ENCODE assay signal across 12 mouse cellular contexts in the genomic region with DNA sequence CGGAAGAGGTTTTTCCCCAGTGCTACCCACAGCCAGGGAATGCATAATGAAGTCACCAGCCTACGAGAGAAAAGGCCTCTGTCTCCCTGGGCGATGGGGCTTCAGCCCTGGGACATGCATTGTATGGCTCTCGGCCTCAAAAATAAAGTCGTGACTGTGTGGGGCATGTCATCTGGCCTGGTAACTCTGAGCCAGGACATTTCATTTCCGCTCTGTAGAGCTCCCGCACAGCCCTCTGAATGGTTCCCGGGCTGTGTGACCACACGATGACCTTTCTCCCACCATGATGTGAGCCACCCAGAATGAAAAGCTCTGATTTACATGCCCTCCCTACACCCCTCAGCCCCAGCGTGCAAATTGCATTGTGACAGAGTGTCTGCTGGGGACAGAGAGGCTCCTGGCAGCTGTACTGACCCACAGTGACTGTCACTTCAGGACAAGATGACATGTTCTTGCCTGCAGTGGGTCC. TPM values are rescaled to one million over a fixed set of nuclear protein-coding genes. Genes with fewer than 3 reads are reported as not detected.
A peak's percentile ranks its signal among the peaks of the same experiment; 100 is the strongest.
DNase-seq lines count a peak whose midpoint lies in the region; ATAC-seq and TF ChIP-seq lines count a peak whose summit lies in the region.
"Had no signal": no experiment of that assay in that cellular context is flagged by ENCODE, and none has a peak within 500 bp of the region (broad histone marks: within the 10 kb centered on the region; RNA-seq: fewer than 3 reads in every experiment).

No protein-coding gene starts in this region.

- H3K27ac ChIP-seq in cerebellum, adult 2 months (ENCODE audit: insufficient read depth, low read length), result peak overlapping the region; percentile 1; the same call in 1 of the 2 replicates
- no peak overlapping the region for H3K27ac ChIP-seq in midbrain, postnatal 0 days (ENCODE audit: low read depth, low read length)
- H3K27ac ChIP-seq in intestine, embryonic 16.5 days (ENCODE audit: low read length), result no peak overlapping the region
- H3K27ac ChIP-seq: gastrocnemius, adult 2 months; liver, embryonic 14.5 days had no signal

- 40% methylated on average over 10 of the region's 10 CpGs for WGBS in cerebellum, adult 2 months
- WGBS in midbrain, postnatal 0 days, result 19% methylated on average over 10 of the region's 10 CpGs
- WGBS in intestine, embryonic 16.5 days, result 62% methylated on average over 10 of the region's 10 CpGs

- H3K9me3 ChIP-seq in midbrain, postnatal 0 days (ENCODE audit: low read length), result no peaks in the 10 kb centered on the region
- no peaks in the 10 kb centered on the region for H3K9me3 ChIP-seq in intestine, embryonic 16.5 days (ENCODE audit: control insufficient read depth, low read length)

- no peaks in the 10 kb centered on the region for H3K27me3 ChIP-seq in cerebellum, adult 2 months (ENCODE audit: control insufficient read depth, insufficient read depth, low read length)
- no peaks in the 10 kb centered on the region for H3K27me3 ChIP-seq in midbrain, postnatal 0 days (ENCODE audit: insufficient read depth, low read length)
- H3K27me3 ChIP-seq in intestine, embryonic 16.5 days (replicated peaks; ENCODE audit: control insufficient read depth, insufficient read depth, low read length), result no peaks in the 10 kb centered on the region
- H3K27me3 ChIP-seq: Patski had no signal

- H3K36me3 ChIP-seq in midbrain, postnatal 0 days (ENCODE audit: insufficient read depth, low read length), result no peaks in the 10 kb centered on the region
- no peaks in the 10 kb centered on the region for H3K36me3 ChIP-seq in intestine, embryonic 16.5 days (ENCODE audit: control insufficient read depth, insufficient read depth, low read length)

- TF ChIP-seq POLR2A in cerebellum, adult 2 months (IDR thresholded peaks at IDR 0.05; ENCODE audit: borderline replicate concordance, insufficient read depth, low read length), result no peak

- no peak overlapping the region for H3K4me3 ChIP-seq in cerebellum, adult 2 months (replicated peaks; ENCODE audit: insufficient read depth, low read depth, low read length)
- no peak overlapping the region for H3K4me3 ChIP-seq in midbrain, postnatal 0 days (ENCODE audit: low read depth, low read length)
- no peak overlapping the region for H3K4me3 ChIP-seq in intestine, embryonic 16.5 days (ENCODE audit: low read length)
- H3K4me3 ChIP-seq: gastrocnemius, adult 2 months had no signal

- H3K4me2 ChIP-seq in midbrain, postnatal 0 days (ENCODE audit: low read depth, low read length, poor library complexity, severe bottlenecking), result no peak overlapping the region
- H3K4me2 ChIP-seq in intestine, embryonic 16.5 days (ENCODE audit: low read depth, low read length), result no peak overlapping the region

- H3K9ac ChIP-seq in midbrain, postnatal 0 days (replicated peaks; ENCODE audit: low read length, poor library complexity, severe bottlenecking), result no peak overlapping the region
- H3K9ac ChIP-seq in intestine, embryonic 16.5 days (ENCODE audit: low read depth, low read length), result no peak overlapping the region
- H3K9ac ChIP-seq: liver, embryonic 14.5 days had no signal

- H3K4me1 ChIP-seq in cerebellum, adult 2 months (ENCODE audit: control insufficient read depth, insufficient read depth, low read length), result 0 out of 2 replicates have a peak, but pooled peaks cover 4% of the 10 kb centered on the region
- H3K4me1 ChIP-seq in midbrain, postnatal 0 days (ENCODE audit: insufficient read depth, low read length), result peaks cover under 1% of the 10 kb centered on the region; the same call in 1 of the 2 replicates
- H3K4me1 ChIP-seq in intestine, embryonic 16.5 days (ENCODE audit: control insufficient read depth, insufficient read depth, low read length), result no peaks in the 10 kb centered on the region

- TF ChIP-seq CTCF in cerebellum, adult 2 months (IDR thresholded peaks at IDR 0.05; ENCODE audit: borderline replicate concordance, insufficient read depth, low read depth, low read length), result no peak
- TF ChIP-seq CTCF in midbrain, postnatal 0 days (IDR thresholded peaks at IDR 0.05), result no peak

- peak in 1 of 2 experiments; percentile 34 for DNase-seq in cerebellum, adult 2 months
- no peak for DNase-seq in cerebellum, adult 9-11 months
- DNase-seq in embryo, embryonic 11.5 days (ENCODE audit: low read depth, low spot score), result peak; percentile 29
- peak; percentile 19 to 42 for DNase-seq in layer of hippocampus, adult 8-10 months (ENCODE audit: low spot score in 2 of 2)
- peak; percentile 89 for DNase-seq in midbrain, postnatal 0 days (ENCODE audit: low spot score)
- DNase-seq in testis, postnatal 10 days (ENCODE audit: low spot score), result no peak
- DNase-seq in adrenal gland, postnatal 14 days, result no peak
- DNase-seq: cerebellum, adult 8-10 months; gastrocnemius, adult 2 months had no signal

- ATAC-seq in midbrain, postnatal 0 days (ENCODE audit: low FRiP score), result peak; percentile 93
- ATAC-seq in intestine, embryonic 16.5 days, result no peak
- ATAC-seq: Patski had no signal

RNA-seq across cellular contexts. Expression of a gene that starts 53.8 kb away (rescaled TPM):
- polyA plus RNA-seq in cerebellum, adult 2 months (2012; rRNA removed), result 82.9 and 105 TPM in 2 replicates
- 100 to 1,000 TPM; 235 to 308 (median 283) TPM for total RNA-seq in layer of hippocampus, adult 8-10 months (2022)
- 175 and 187 TPM in 2 replicates for total RNA-seq in midbrain, postnatal 0 days (2014; rRNA removed)
- polyA plus RNA-seq in midbrain, postnatal 0 days (2015; fragmentation: Nextera tagmentation; extraction: Ambion mirVana), result 40.4 and 45.9 TPM in 2 replicates
- 4.8 and 5.5 TPM in 2 replicates for polyA plus RNA-seq in intestine, embryonic 16.5 days (2015; fragmentation: Nextera tagmentation; extraction: Ambion mirVana)
- 56.2 and 57.6 TPM in 2 replicates for total RNA-seq in adrenal gland, postnatal 14 days (2021)

Comparison
In these comparisons a context has a peak if more than half of its experiments do, and no peak if none do; other contexts are left out.
1. DNase-seq: peak in embryo, embryonic 11.5 days (single experiment), layer of hippocampus, adult 8-10 months (2 of 2) and midbrain, postnatal 0 days (single experiment); none in cerebellum, adult 9-11 months (single experiment), testis, postnatal 10 days (single experiment) and adrenal gland, postnatal 14 days (single experiment).